Mouse (Mus musculus): Measurements from ENCODE around the gene Tma7.

The Tma7 gene

DNA sequence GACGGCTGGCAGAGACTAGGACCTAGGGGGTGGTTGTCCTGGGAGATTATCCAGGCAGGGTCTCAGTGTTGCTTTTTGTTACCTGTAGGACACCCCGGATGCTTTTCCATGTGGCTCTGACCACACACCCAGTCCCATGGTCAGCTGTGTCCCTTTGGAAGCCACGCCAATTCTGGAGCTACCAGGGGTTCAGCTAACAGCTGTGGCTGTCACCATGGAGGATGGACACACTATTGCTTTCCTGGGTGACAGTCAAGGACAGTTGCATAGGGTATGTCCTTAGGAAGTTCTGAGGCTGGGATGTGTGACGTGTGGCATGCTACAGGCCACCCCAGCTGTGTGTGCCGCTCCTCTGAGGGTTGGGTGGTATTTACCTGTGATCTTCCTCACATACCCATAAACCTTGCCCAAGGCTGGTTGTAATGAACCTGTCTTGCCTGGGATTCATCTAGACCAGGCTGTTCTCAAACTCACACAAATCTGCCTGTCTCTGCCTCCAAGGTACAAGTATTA is 19.6 kb upstream of the Tma7 start:
- DNase-seq (ENCODE audit: low spot score), result no peak

- DNase-seq (ENCODE audit: low spot score), result no peak
Measured at GRCm38 (mm10) chr9:109100307-109100928, 18.0 kb upstream of the Tma7 start.

GRCm38 (mm10) chr9:109098969-109099368 is 16.6 kb upstream of the Tma7 start:
- DNase-seq (ENCODE audit: low spot score), result peak; percentile 38

GRCm38 (mm10) chr9:109098366-109098765 is 16.0 kb upstream of the Tma7 start:
- DNase-seq (ENCODE audit: low spot score), result no peak

GRCm38 (mm10) chr9:109097831-109098230 is 15.4 kb upstream of the Tma7 start:
- peak; percentile 27 for DNase-seq (ENCODE audit: low spot score)

DNA sequence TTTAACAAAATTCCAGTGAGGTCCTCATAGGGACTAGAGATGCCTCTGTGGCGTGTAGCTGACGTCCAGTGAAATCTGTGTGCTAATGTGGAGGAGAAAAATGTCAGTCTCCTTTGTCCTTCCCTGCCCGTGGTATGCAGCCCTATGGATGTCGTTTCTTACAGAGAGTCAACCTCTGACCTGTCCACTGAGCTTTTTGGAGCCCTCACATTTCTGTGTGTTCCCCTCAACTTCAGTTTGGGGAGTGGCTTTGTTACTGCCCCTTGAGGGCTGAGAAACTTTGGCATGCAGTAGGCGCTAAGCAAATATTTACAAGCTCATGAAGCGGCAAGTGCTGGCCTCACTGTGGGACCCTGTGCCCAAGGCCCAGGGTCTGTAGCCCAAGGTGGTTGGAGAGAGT is 14.9 kb upstream of the Tma7 start:
- DNase-seq (ENCODE audit: low spot score), result no peak

DNA sequence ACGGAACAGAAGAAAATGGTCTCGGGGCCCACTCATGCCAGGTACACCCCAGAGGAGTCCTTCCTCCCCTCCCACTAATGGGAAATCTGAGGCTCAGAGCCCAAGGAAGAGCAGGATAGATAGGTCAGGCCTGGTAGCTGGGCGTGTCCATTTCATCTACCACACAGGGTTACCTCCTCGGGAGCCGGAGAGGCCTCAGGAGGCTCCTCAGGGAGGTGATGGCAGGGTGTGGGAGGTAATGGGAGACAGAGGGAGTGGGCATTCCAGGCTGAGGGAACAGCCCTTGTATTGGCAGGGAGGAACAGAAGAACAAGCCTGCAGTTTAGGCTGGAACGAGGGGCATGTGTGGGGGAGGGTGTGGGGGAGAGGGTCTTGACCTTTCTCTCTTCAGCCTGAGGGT is 14.5 kb upstream of the Tma7 start:
- no peak for DNase-seq (ENCODE audit: low spot score)

- DNase-seq (ENCODE audit: low spot score), result peak; percentile 26
Measured at GRCm38 (mm10) chr9:109096251-109096661, 13.9 kb upstream of the Tma7 start.

DNA sequence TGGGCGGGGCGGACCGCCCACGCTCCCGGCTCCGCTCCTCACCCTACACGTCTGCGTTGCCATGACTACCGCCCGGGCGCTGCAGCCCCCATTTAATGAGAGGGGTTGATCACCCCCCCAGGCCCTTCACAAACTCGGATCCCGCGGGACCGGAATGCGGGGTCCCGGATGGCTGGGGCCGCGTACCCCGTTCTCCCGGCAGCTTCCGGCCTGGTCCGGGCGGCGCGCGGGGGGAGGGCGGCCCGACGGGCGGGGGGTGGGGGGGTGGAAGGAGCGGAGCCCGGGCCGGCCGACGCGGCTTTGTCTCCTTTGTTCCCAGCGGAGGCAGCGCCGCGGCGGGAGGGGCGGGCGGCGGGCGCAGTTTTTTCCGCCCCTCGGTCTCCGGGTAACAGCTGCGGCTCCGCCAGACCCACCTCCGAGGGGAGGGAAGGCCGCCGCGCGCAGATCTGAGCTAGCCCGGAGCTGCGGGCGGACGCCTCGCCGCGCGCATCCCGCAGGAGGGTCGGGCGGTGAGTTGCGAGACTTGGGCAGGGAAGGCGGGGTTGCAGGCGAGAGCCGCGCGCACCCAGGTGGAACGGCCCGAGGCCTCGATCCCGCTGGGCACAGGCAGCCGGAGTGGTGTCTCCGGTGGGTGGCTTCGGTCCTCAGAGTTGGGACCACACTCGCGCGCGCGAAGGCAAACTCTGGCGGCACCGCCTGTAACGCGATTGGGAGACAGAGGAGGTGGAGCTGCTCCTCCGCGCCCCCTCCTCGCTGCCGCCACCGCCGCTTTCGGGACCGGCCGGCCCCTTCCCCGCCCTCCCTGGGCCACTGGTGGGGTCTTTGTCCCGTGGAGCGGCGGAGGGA is 13.0 kb upstream of the Tma7 start, which contains the start of gene Plxnb1:
TSS of gene Plxnb1 (plus strand) at position 253 of the 846 bp plus-strand sequence.
- DNase-seq (ENCODE audit: low spot score), result peak; percentile 69

GRCm38 (mm10) chr9:109094553-109095136 is 12.3 kb upstream of the Tma7 start:
- no peak for DNase-seq (ENCODE audit: low spot score)

GRCm38 (mm10) chr9:109093786-109094552 is 11.6 kb upstream of the Tma7 start:
- no peak for DNase-seq (ENCODE audit: low spot score)

- no peak for DNase-seq (ENCODE audit: low spot score)
Measured at GRCm38 (mm10) chr9:109092799-109093198, 10.4 kb upstream of the Tma7 start.

DNA sequence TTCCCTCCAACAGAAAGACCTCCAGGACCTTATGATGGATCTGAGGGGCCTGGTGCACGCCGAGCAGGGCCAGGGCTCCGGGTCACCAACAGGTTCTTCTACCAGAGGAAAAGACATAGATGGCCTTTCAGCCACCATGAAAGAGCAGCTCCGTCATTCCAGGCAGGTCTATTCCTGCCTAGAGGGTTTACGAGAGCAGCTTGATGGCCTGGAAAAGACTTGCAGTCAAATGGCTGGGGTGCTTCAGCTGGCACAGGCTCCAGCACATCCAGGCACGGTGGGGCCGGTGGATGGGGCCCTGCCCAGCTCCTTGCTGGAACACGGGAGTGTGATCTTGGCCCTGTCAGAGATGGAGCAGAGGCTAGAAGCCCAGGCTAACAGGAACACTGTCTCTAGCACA is 9.4 kb upstream of the Tma7 start:
- DNase-seq (ENCODE audit: low spot score), result no peak

GRCm38 (mm10) chr9:109090446-109090845 is 8.1 kb upstream of the Tma7 start:
- no peak for DNase-seq (ENCODE audit: low spot score)

DNA sequence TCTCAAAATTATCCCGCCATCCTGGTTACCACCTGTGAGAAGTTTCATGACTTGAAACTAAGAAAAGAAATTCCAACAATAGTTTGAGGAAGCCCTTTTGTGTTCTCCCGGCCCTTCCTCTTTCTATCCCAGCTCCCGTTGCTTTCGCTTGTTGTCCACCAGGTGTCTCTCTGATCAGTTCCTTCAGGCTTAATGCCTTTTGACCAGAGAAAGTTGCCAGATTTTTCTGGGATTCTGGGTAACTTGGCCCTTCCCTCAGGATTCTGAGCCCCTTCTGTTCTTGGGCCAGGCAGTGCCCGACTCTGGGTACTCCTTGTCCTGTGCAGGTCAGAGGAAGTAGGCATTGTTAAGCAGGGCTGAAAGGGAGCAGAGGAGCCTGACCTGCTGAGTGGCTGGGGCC is 5.6 kb upstream of the Tma7 start:
- peak; percentile 38 for DNase-seq (ENCODE audit: low spot score)

DNA sequence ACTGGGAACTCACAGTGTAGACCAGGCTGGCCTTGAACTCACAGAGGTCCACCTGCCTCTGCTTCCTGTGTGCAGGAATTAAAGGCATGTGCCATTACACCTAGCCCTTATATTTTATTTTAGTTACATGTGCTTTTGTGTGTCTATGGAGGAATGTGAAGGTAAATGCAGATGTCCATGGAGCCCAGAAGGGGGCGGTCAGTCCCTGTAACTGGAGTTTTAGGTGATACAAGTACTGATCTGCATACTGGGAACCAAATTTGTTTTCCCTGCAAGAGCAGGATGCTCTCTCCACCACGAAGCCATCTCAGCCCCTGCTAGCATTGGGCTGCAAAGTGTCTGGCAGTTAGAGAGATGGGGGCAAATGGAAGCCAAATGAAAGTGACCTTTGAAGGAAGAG is 2.5 kb upstream of the Tma7 start:
- no peak for DNase-seq (ENCODE audit: low spot score)

- no peak for DNase-seq (ENCODE audit: low spot score)
Measured at GRCm38 (mm10) chr9:109081749-109082123, 651 bp downstream of the Tma7 start.

- DNase-seq (ENCODE audit: low spot score), result no peak
Measured at GRCm38 (mm10) chr9:109080516-109080915, 1.9 kb downstream of the Tma7 start.

DNA sequence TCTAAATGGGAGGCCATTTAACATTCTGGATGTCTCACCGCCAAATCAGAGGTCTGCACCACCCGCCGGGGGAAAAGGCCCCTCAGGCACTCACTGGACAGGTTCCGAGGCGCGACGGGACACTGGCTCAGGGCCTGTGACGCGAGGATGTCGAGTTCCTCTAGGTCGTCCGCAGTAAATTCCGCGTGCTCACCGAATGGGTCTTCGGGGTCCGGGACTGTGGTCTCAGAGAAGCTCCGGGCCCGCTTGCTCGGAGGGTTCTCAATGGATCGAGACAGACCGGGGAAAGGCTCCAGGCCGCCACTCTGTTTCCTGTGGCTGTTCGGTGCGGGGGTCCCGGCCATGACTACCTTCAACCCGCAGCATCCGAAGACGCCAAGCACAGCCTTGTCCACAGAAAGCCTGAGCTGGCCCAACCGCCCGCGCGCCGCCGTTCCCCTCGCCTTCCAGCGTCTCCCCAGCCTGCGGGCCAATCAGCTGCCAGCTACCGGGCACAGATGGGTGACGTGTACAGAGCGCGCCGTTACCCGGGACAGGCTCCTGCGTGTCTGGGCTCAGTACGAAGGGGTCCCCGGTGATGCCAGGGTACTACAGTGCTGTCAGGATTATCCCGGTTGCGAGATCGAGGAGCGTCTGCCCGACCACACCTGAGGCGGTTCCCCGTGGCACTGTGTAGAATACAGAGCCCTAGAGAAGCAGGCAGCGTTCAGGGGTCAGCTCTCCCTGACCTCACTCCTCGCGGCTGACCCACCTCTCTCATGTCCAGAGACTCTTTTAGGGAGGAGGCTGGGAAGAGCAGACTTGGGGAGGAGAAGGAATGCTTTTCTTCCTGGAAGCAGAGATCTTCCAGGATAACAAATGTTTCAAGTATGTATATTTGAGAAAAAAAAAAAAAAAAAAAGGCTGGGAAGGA is 8.5 kb downstream of the Tma7 start, which contains the start of gene Atrip:
TSS of gene Atrip (minus strand) at position 464 of the 913 bp plus-strand sequence.
- peak; percentile 93 for DNase-seq (ENCODE audit: low spot score)

GRCm38 (mm10) chr9:109068095-109068735 is 14.2 kb downstream of the Tma7 start:
- no peak for DNase-seq (ENCODE audit: low spot score)
